Mouse (Mus musculus) megakaryocyte-erythroid progenitor cell, adult 5-6 weeks (primary cell): ENCODE results near the gene Ccdc93. TPM values are rescaled to one million over a fixed set of nuclear protein-coding genes. Genes with fewer than 3 reads are reported as not detected.

Source experiments
- ATAC-seq: replicated peaks from 2 replicates; pipeline ENCODE4 v1.8.0; 2016; ENCODE audit warnings: mild to moderate bottlenecking, inconsistent platforms; ENCODE audit not compliant: severe bottlenecking, poor library complexity, low FRiP score, low TSS enrichment
- total RNA-seq, 2 experiments: library from RNA; stranded (forward) in 1 of 2; stranded (reverse) in 1 of 2; fragments of 200-1000, 215-1000 nt in 1 of 2; fragments of >200 nt in 1 of 2; fragmentation: Nextera tagmentation in 1 of 2; gene quantifications; 2 replicates each; pipeline ENCODE4 v1.2.3; 2014 to 2017

Gene Ccdc93
- total RNA-seq, 2 experiments from 2014 or later: 7.9 to 14.1 TPM

DNA sequence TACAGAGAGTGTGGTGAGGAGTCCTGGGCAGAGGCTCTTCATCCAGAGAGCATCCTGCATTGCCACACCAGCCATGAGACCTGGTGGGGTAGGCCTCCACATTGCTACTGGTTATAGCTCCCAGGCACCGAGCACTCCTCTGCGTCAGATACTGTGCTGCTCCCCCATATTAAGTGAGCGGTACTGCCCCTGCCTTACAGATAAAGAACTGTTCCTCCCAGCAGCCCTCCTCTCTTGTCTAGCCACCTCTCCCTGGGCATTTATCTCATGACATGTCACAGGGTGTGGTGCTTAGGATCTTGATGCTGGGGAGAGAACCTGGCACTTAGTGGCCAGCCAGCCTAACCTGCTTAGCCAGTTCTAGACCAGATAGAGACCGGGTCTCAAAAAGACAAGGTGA lies 66.2 kb downstream of the Ccdc93 start:
- peak; percentile 62 for ATAC-seq

DNA sequence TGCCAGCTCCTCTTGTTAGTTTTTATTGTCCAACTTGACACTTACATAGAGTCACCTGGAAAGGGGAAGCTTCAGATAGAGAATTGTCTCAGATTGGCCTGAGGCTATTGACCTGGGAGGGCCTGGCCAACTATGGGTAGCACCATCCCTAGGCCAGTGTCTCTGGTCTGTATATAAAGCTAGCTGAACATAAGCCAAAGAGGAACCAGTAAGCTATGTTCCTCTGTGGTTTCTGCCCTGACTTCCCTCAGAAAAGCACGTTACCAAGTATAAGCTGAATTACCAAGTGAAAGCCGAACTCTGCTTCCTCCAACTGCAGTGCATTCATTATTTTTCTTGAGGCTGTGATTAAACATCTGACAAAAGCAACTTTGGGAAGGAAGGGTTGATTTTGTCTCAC lies 77.9 kb downstream of the Ccdc93 start:
- ATAC-seq: no peak

DNA sequence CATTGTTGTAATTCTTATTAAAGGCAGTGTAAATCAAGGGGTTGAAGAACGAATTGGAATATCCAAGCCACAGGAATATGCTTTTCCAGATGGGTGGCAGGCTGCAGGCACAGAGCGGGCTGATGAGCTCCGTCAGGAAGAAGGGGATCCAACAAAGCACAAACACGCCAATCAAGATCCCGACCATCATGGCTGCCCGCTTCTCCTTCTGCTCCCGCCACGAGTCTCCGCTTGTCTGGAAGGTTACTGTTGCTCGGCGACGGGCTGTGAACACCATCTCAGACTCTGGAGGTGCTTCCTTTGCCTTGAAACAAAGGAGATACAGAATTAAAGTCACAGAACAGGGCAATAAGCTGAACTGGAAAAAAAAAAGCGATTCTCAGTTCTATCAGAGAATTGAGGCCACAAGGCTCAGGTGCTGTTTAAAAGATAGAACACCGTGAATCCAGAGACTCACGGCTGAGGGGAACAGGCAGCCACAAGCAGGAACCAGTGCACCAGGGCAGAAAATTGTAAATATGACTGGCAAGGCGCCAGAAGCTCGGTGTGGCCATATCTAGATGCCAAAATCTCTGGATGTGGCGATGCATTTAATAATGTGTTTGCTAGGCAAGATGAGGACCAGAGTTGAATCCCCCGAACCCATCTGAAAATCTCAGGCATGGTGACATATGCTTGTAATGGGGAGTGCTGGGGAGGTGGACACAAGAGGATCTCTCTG lies 79.7 kb downstream of the Ccdc93 start:
- ATAC-seq: no peak

DNA sequence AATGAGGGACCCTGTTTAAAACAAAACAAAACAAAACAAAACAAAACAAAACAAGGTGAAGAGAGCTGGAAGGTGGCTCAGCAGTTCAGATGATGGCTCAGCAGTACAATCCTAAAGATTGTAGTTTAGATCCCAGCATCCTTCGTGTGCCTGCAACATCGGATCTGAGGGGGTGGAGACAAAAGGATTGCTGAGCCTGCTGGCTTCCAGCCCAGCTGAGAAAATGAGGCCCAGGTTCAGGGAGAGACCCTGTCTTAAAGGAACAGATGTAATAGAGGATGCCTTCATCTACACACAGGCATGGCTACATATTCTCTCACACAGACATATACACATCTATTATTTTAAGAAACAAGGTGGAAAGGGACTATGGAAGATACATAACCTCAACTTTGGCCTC lies 80.3 kb downstream of the Ccdc93 start:
- no peak for ATAC-seq

DNA sequence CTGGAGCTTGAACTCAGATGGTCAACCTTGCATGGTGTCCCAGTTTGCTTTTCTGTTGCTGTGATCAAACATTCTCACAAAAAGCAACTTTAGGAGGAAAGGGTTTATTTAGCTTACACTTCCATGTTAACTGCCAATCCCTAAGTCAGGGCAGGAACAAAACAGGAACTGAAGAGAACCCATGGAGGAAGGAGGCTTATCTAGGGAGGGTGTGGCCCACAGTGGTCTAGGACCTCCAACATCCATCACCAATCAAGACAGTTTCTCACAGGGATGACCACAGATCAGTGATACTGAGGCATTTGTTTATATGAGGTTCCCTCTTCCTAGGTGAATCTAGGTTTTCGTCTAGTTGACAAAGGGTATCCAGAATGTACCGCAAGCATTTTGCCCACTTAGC lies 81.1 kb downstream of the Ccdc93 start:
- ATAC-seq: no peak

DNA sequence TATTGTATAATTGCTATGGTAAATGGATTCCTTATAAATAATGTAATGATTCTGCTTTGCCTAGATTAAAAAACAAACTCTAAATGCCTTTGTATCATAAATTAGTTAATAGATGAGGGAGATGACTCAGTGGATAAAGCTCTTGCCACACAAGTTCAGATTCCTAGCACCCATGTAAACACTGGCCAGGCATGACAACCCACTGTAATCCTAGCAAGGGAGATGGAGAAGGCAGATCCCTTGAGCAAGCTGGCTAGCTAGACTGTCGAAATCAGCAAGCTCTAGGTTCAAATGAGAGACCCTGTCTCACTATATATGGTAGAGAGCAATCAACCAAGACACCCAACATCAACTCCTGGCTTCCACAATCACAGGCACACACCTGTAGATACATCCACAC lies 87.8 kb downstream of the Ccdc93 start:
- ATAC-seq: no peak

DNA sequence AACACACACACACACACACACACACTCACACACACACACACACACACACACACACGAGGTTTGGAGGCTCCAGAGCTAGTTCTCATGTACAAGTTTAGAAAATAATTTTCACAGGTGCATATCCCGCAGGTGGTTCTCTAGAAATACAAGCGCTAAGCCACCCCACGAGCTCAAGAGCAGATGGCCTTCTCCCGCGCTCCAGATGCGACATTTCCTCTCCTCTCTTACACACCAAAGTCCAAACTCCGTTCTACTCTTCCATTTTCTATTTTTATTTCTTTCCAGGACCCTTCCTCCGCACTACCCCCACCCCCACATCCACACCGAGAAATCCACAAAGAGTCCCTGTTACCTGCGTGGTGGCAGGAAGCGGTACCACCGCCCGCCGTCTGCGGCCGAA lies 96.2 kb downstream of the Ccdc93 start:
- no peak for ATAC-seq

DNA sequence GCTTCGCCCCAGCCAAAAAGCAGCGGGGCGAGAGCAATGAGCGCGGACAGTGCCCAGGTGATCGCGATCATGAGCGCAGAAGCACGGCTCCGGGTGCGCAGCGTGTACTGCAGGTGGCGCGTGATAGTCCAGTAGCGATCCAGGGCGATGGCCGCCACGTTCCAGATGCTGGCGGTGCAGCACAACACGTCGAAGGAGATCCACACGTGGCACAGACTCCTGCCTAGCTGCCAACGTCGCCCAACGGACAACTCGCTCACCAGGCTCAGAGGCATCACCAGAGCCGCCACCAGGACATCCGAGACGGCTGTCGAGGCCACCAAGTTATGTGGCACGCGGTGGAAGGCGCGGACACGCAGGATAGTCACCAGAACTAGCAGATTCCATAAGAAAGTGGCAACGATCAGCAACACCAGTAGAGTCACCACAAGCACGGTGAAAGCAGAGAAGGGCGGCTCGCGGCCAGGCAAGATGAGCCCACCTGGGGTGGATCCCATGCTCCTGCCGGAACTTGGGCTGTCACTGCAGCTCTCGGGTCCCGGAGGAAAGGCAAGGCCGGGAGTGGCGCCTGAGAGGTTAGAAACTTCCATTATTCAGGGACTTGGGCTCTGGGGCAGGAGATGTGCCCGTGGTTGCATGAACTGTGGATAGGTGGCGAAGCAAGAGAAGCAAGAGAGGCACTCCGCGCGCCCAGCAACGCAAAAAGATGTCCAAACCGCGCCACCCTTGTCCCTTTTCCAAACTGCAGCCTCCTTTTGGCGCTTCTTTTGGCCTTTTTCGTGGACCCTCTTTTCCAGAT lies 97.0 kb downstream of the Ccdc93 start:
- ATAC-seq: peak; percentile 47

DNA sequence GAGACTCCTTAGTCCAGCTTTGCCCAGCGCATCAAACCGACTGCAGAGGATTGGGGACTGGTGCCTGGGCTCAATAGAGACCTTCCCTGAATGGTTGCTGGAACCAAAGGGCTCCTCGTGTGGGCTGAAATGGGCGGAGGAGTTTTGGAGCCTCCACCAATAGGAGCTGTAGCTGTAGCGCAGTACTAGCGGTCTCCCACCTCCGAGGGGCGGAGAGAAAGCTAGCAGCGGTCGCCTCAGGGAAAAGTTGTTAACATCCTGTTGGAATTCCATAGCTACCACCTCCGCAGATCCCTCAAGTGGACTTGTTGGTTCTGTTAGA lies 97.5 kb downstream of the Ccdc93 start, which contains the start of gene Htr5b:
Htr5b (minus strand) TSS at position 67 of the 322 bp plus-strand sequence.
- no peak; the same call in 1 of the 2 replicates for ATAC-seq

DNA sequence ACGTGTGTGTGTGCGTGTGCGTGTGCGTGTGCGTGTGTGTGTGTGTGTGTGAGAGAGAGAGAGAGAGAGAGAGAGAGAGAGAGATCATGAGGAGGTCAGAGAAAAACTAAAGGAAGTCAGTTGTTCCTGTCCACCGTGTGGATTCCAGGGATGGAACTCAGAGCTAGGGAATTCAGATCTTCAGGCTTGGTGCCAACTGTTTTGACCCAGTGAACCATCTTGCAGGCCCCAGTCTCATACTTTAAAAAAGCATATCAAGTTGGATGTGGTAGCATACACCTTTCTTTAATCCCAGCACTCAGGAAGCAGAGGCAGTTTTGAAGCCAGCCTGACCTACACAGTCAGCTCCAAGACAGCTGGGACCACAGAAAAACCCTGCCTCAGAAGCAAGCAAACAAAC lies 98.4 kb downstream of the Ccdc93 start:
- ATAC-seq: no peak

DNA sequence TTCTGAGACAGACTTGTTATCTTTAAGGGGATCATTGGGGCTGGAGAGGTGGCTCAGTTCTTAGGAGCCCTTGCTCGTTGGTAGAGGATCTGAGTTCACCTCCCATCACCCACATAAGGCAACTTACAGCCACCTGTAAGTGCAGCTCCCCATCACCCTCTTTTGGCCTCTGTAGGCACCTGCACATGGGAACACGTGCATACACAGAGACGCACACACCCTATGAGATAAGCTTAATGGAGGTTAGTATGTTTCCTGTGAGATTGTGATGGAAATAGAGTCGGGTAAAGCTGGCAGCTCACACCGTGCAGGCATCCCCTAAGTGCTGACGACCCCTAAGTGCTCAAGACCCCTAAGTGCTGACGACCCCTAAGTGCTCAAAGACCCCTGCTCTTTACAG lies 100.6 kb downstream of the Ccdc93 start:
- ATAC-seq: no peak

DNA sequence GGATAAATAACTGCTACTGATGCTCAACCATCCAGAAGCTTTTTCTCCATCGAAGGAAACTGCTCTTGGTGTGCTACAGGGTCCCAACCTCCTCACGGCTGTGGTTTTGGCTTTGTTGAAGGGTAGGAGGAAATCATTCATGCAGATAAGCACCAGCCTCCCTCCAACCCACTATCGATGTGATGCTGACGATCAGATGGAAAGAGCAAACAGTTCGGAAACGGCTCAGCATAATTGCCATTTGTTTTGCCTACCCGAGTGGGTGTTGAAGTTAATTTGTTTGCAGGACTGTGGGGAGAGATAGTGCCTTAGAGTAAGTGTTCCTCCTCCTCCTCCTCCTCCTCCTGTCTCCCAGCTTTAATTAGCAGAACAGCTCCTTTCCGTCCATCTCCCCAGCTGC lies 109.5 kb downstream of the Ccdc93 start:
- no peak; the same call in 1 of the 2 replicates for ATAC-seq

DNA sequence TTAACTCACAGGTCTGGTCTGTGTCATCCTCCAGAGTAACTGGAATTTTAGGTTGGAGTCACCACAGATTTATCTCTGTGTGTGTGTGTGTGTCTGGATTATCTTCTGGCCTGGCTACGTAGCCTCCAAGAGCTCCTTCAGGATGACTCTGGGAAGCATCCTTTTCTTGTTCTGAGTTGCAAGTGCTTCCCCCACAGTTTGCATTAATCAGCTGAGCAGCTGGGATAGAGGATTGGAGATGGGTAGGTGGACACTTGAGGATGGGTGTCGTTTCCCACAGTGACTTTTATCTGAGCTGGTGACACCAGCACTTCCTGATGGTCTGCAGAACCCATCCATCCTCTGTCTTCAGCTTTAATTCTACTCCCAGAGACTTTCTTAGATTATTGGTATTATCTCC lies 116.0 kb downstream of the Ccdc93 start:
- no peak for ATAC-seq

DNA sequence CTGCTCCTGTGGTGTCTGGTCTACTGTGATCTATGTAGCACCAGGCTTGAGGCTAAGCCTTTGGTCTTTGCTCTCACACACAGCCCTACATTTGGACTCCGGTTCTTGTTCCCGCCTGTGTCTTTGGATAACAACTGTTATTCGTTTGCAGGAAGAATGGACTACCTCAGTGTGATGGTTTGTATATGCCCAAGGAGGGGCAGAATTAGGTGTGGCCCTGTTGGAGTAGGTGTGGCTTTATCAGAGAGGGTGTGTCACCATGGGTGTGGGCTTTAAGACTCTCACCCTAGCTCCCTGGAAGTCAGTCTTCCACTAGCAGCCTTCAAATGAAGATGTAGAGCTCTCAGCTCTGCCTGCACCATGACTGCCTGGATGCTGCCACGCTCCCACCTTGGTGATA lies 117.8 kb downstream of the Ccdc93 start:
- ATAC-seq: no peak

DNA sequence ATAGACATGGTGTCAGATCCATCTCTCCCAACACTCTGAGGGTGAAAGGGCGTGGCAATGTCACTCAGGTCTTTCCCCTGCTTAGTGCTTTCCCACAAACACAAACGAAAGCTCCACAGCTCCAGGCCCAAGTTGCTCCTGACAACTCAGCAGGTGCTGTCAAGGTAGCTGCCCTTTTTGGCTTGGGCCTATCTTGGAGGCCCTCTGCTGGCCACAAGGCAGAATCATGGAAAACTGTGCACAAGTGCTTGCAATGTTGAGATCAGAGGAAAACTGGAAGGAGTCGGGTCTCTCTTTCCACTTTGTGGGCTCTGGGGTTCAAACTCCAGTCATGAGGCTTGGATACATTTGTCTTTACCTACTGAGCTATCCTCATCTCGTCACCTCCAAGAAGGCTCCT lies 118.6 kb downstream of the Ccdc93 start:
- ATAC-seq: peak; percentile 55

DNA sequence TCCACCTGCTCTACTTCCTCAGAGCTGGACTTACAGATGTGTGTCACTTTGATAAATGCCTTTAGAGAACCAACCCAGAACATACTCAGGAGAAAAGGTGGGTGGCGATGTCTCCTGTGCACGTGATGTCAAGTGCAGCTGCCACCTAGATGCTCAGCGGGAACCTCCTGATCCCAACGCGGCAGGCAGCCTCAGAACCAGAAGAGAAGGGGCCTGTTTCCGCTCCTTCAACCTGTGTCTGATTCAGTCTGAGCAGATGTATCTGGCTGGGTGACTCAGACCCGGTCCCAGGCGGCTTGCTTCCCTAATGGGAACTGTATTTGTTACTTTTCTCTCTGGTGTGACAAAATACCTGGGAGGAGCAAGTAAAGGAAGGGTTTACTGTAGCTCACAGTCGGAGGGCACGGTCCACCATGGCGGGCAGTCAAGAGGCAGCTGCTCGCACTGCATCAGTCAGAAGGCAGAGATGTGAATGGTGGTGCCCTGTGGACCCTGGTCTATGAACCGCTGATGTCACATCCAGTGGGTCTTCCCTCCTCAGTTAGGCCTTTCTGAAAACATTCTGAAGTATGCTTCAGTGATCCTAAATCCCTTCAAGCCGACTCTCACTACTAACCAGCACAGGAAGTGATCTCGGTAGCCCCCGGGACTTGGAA lies 120.1 kb downstream of the Ccdc93 start:
- no peak for ATAC-seq

DNA sequence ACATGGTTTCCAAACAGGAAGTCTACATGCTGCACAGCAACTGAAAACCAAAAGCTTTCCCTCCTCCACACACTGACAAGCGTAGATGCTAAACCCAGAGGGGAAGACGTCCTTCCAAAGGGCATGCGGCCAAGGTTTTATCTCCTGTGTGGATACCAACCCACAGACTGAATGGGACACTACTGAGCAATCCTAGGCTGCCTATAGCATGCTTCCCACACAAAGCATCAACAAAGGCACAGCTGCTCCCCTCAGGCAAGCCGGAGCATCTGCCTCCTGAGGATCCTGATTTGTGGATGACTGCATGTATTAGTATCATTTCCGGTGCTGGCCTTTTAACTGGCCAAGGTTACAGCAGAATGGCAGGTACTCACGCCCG lies 120.6 kb downstream of the Ccdc93 start:
- no peak for ATAC-seq
